Mouse (Mus musculus) activated CD4-positive, CD25-positive, alpha-beta regulatory T cell, adult 4 months (primary cell): ENCODE results near the gene Oprl1. TPM values are rescaled to one million over a fixed set of nuclear protein-coding genes. Genes with fewer than 3 reads are reported as not detected.

ENCODE experiments used
- ATAC-seq: one replicate; pipeline ENCODE4 v1.8.0; 2017
- polyA plus RNA-seq, 2 experiments: library from polyadenylated mRNA; unstranded; fragments of 100-300 nt; shearing (Covaris generic); gene quantifications; one replicate each; pipeline ENCODE4 v1.2.1; 2017

Oprl1 gene
- polyA plus RNA-seq: not detected

GRCm38 (mm10) chr2:181714903-181715326 is at the start of gene Oprl1:
Gene Oprl1, plus strand, starts transcription at chr2:181715016.
- no peak for ATAC-seq

- ATAC-seq: no peak
Measured at GRCm38 (mm10) chr2:181670285-181670912, 44.4 kb upstream of the Oprl1 start.

- ATAC-seq: no peak
Measured at GRCm38 (mm10) chr2:181670913-181671311, 43.9 kb upstream of the Oprl1 start.

GRCm38 (mm10) chr2:181671326-181671725 is 43.5 kb upstream of the Oprl1 start, which contains the start of gene Sox18:
Gene Sox18, minus strand, starts transcription at chr2:181671640.
- no peak for ATAC-seq

- ATAC-seq: no peak
Measured at GRCm38 (mm10) chr2:181671984-181672383, 42.8 kb upstream of the Oprl1 start.

- ATAC-seq: no peak
Measured at GRCm38 (mm10) chr2:181673501-181673900, 41.3 kb upstream of the Oprl1 start.

GRCm38 (mm10) chr2:181674934-181675333 is 39.9 kb upstream of the Oprl1 start:
- no peak for ATAC-seq

- no peak for ATAC-seq
Measured at GRCm38 (mm10) chr2:181675454-181675853, 39.4 kb upstream of the Oprl1 start.

- ATAC-seq: no peak
Measured at GRCm38 (mm10) chr2:181676424-181676823, 38.4 kb upstream of the Oprl1 start.

- ATAC-seq: no peak
Measured at GRCm38 (mm10) chr2:181677096-181677754, 37.6 kb upstream of the Oprl1 start.

- ATAC-seq: no peak
Measured at GRCm38 (mm10) chr2:181677755-181678098, 37.1 kb upstream of the Oprl1 start.

- peak; percentile 71 for ATAC-seq
Measured at GRCm38 (mm10) chr2:181678780-181679179, 36.0 kb upstream of the Oprl1 start.

- ATAC-seq: peak; percentile 55
Measured at GRCm38 (mm10) chr2:181679951-181680715, 34.7 kb upstream of the Oprl1 start, which contains the start of gene Tcea2. Gene Tcea2, plus strand, starts transcription at chr2:181680310.

- peak; percentile 42 for ATAC-seq
Measured at GRCm38 (mm10) chr2:181680716-181681117, 34.1 kb upstream of the Oprl1 start.

- ATAC-seq: no peak
Measured at GRCm38 (mm10) chr2:181681978-181682377, 32.8 kb upstream of the Oprl1 start.

- no peak for ATAC-seq
Measured at GRCm38 (mm10) chr2:181683381-181683780, 31.4 kb upstream of the Oprl1 start.

GRCm38 (mm10) chr2:181684713-181685112 is 30.1 kb upstream of the Oprl1 start:
- ATAC-seq: no peak

GRCm38 (mm10) chr2:181685686-181686085 is 29.1 kb upstream of the Oprl1 start:
- no peak for ATAC-seq

GRCm38 (mm10) chr2:181687586-181687985 is 27.2 kb upstream of the Oprl1 start:
- ATAC-seq: no peak

- ATAC-seq: no peak
Measured at GRCm38 (mm10) chr2:181689466-181690160, 25.2 kb upstream of the Oprl1 start.

GRCm38 (mm10) chr2:181691083-181691482 is 23.7 kb upstream of the Oprl1 start:
- no peak for ATAC-seq

GRCm38 (mm10) chr2:181691571-181691970 is 23.2 kb upstream of the Oprl1 start:
- peak; percentile 25 for ATAC-seq

GRCm38 (mm10) chr2:181692304-181692703 is 22.5 kb upstream of the Oprl1 start:
- no peak for ATAC-seq
